Mouse (Mus musculus) olfactory bulb, adult 2 months (tissue): ENCODE results near the gene Rps6ka5.

Experiments
- CTCF ChIP-seq: fragments of 200-500 bp; IDR thresholded peaks from 2 replicates; pipeline ENCODE4 v1.5.1; 2012; ENCODE audit warnings: low read depth, mild to moderate bottlenecking, low read length, moderate library complexity; ENCODE audit not compliant: insufficient read depth
- POLR2A ChIP-seq: fragments of 200-500 bp; IDR thresholded peaks from 2 replicates; pipeline ENCODE4 v1.6.1; 2012; ENCODE audit warnings: mild to moderate bottlenecking, low read depth, low read length, moderate library complexity; ENCODE audit not compliant: insufficient read depth

GRCm38 (mm10) chr12:100727891-100728290 is 1.1 kb upstream of the Rps6ka5 start:
- TF ChIP-seq POLR2A (no peak), CTCF (no peak)
